Mouse (Mus musculus) mouse trophoblast stem cell (cell line): Measurements from ENCODE around the gene Vtn.

Source experiments
- in situ Hi-C, 2 experiments: fragments of 300-500 bp; cut with MseI, MboI; formaldehyde crosslinking; loops; 2 replicates in 1 of 2; 3 replicates in 1 of 2; pipeline ENCODE4 v1.15.1; 2025

Vtn gene

DNA sequence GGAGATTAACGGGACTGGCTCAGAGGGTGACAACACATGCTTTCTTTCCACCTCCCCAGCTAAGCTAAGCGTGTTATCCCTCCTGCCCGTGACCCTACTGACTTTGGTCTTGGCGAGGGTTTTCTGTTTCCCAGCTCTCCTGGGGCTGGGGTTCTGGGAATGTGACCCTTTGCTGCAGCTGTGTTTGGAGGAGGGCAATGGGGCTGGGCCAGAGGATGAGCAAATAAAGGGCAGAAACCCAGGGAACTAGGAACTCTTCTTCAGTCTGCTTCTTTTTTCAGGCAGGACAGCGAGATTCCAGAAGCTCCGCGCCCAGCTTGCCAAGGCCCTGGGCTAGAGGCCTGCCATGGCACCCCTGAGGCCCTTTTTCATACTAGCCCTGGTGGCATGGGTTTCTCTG, at the start of gene Vtn:
Vtn (plus strand) TSS at position 88 of the 400 bp plus-strand sequence.
- in situ Hi-C loops: loop anchor here in 1 of 2 experiments (5.0 kb wide), 1 partner anchor 37 kb away; no protein-coding TSS in a partner anchor

- in situ Hi-C loops: no loop called here
These were observed 48.6 kb upstream of the Vtn start for GRCm38 (mm10) chr11:78450337-78450736.

DNA sequence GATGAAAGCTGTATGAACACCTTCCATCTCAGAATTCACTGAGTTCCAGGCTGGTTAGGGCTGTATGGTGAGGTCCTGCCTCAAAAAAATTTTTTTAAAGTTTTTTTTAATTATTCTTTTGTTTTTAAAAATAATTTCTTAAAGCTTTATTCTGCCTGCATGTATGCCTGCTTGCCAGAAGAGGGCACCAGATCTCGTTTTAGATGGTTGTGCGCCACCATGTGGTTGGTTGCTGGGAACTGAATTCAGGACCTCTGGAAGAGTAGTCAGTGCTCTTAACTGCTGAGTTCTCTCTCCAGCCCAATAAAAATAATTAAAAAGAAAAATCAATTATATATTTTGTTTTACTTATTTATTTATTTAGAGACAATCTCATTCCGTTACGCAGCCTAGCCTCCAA, 45.2 kb upstream of the Vtn start:
- in situ Hi-C loops: no loop called here

- in situ Hi-C loops: no loop called here
These were observed 44.6 kb upstream of the Vtn start for GRCm38 (mm10) chr11:78454276-78454675.

DNA sequence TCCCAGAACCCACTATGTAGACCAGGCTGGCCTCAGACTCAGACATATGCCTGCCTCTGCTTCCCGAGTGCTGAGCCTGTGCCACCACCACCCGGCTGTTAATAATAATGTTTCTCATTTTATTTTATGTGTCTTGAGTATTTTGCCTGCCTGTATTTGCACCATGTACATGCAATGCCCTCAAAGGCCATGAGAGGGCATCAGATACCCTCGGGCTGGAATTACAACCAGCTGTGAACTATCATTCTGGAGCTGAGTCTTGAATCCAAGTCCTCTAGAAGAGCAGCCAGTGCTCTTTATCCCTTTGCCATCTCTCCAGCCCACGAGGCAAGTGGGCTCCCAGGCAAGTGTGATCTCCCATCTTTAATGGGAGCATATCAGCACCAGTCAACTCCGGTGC, 43.6 kb upstream of the Vtn start:
- in situ Hi-C loops: loop anchor here in 1 of 2 experiments (5.0 kb wide), 1 partner anchor 37 kb away; no protein-coding TSS in a partner anchor

- in situ Hi-C loops: loop anchor here in 1 of 2 experiments (5.0 kb wide), 1 partner anchor 34 kb away; no protein-coding TSS in a partner anchor
These were observed 40.2 kb upstream of the Vtn start for GRCm38 (mm10) chr11:78458740-78459139.

GRCm38 (mm10) chr11:78461894-78462293, 37.0 kb upstream of the Vtn start:
- in situ Hi-C loops: loop anchor here in 1 of 2 experiments (5.0 kb wide), 1 partner anchor 35 kb away; the partner anchor contains the start of genes Sarm1 and Vtn

GRCm38 (mm10) chr11:78462669-78463068, 36.2 kb upstream of the Vtn start:
- in situ Hi-C loops: loop anchor here in 1 of 2 experiments (5.0 kb wide), 1 partner anchor 35 kb away; the partner anchor contains the start of genes Sarm1 and Vtn

- in situ Hi-C loops: loop anchor here in 1 of 2 experiments (5.0 kb wide), 1 partner anchor 34 kb away; the partner anchor contains the start of genes Sarm1 and Vtn
These were observed 35.4 kb upstream of the Vtn start for GRCm38 (mm10) chr11:78463286-78464036.

GRCm38 (mm10) chr11:78465116-78465515, 33.8 kb upstream of the Vtn start:
- in situ Hi-C loops: no loop called here

DNA sequence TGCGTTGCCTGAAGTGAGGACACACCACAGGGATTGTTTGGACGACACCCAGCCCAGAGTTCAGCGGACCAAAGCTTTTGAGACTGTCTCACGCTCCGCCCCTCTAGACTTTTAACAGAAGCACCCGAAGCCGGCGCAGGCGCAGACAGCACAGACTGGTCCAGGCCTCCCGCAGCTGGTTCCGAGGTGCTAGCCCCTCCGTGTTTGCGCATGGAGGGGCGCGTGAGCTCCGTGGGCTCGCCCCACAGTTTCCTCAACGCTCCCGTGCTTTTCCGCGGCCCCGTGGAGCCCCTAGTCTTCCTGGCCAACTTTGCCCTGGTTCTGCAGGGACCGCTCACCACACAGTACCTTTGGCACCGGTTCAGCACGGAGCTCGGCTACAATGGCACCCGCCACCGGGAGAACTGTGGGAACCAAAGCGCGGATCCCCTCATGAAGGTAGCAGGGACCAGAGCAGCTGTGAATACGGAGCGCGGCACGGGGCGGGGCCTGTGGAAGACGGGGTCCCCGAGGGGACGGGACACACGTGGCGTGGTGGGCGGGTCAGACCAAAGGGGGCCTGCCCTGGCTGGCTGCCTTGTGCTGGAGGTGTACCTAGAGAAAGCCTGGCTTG, 33.2 kb upstream of the Vtn start, which contains the start of gene Slc46a1:
Slc46a1 (plus strand) TSS at position 130 of the 613 bp plus-strand sequence.
- in situ Hi-C loops: no loop called here

- in situ Hi-C loops: no loop called here
These were observed 32.5 kb upstream of the Vtn start for GRCm38 (mm10) chr11:78466242-78466912.

DNA sequence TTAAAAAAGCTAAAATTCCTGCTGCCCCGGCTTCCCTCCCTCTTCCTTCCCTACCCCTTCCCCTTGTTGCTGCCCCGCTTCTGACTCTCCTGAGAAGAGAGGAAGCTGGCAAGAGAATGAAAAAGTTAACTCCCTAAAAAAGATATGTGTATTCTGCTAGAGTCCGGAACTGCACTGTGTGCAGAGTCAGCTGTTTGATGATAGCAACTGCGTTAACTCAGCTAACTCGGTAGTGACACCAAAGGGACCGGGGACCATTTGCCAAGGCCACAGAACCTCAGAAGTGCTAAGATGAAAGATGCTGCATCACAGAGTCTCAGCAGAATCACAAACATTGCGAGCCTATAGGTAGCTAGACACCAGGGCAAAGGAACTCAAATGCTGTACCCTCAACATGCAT, 31.4 kb upstream of the Vtn start:
- in situ Hi-C loops: no loop called here

- in situ Hi-C loops: no loop called here
These were observed 31.0 kb upstream of the Vtn start for GRCm38 (mm10) chr11:78467932-78468331.

DNA sequence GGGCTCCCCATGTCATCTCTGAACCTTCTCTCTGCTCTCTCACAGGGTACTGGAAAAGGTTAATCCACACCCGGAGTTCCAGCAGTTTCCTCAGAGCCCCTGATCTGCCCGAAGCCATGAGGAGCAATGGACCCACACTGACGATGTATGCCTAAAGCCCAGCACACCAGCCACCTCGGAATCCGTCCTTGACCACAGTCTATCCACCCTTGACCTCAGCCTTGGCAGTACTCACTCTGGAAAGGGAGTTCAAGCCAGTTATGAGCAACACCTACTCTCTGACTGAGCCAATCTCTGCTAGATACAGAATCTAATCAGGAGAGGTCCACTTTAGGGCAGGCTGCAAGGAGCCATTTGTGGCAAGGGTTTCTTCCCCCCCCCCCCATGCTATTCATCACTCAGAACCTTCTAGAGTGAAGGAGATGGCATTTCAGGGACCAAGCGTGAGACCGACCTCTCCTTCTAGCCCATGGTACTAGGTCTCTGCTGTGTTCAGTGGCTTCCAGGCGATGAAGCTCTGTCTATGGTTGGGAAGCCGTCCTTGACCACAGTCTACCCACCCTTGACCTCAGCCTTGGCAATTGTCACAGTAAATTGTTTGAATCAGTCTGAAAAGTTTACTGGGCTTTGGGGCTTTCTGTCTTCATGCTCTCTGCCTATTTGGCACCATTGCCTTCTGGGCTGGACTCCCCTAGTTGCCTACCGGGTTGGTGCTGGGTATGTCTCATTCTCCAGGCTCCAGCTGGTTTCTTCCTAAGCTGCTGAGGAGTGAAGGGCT, 27.4 kb upstream of the Vtn start:
- in situ Hi-C loops: no loop called here

GRCm38 (mm10) chr11:78475289-78475688, 23.6 kb upstream of the Vtn start:
- in situ Hi-C loops: no loop called here

- in situ Hi-C loops: no loop called here
These were observed 15.3 kb upstream of the Vtn start for GRCm38 (mm10) chr11:78483639-78484038.

DNA sequence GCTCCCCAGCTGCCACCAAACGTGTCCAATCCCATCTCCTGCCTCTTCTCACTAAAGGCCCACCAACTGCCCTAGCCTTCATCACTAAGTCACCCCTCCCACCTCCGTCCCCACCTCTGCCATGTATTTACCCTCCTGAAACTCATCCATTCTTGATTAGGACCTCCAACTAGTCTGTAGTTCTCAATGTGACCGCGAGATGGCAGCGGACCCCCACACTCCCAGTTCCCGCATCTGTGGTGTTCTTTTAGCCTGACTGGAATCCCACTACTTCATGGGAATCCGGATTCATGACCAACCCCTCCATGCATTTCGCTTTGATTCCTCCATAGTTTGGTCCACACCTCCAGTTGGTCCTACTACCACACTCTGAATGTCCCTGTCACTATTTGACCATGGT, 10.7 kb upstream of the Vtn start:
- in situ Hi-C loops: no loop called here

- in situ Hi-C loops: loop anchor here in 1 of 2 experiments (5.0 kb wide), 1 partner anchor 34 kb away; no protein-coding TSS in a partner anchor
These were observed 8.1 kb upstream of the Vtn start for GRCm38 (mm10) chr11:78490781-78491241.

DNA sequence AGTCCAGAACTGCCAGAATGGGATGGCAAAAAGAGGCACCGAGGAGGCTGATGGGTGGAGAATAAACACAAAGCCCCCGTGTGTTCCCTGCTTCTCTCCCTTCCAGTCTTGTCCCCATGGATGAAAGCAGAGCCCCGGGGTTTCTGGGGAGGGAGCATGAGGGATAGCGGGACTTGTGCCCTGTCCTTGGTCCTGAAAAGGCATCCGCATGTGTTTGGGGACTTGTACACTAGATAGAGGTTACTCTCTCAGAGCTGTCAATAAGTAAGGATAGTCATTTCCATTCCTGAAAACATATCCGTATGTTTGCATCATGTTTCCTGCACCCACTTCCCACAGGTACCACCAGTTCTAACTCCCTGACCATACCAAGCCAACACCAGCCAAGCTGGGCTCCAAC, 3.0 kb upstream of the Vtn start:
- in situ Hi-C loops: loop anchor here in 1 of 2 experiments (5.0 kb wide), 1 partner anchor 34 kb away; no protein-coding TSS in a partner anchor

GRCm38 (mm10) chr11:78497071-78497541, 1.8 kb upstream of the Vtn start:
- in situ Hi-C loops: loop anchor here in 1 of 2 experiments (5.0 kb wide), 1 partner anchor 35 kb away; no protein-coding TSS in a partner anchor
